Mouse (Mus musculus): ENCODE measurements at regions not wholly inside any gene's neighbourhood (a gene's known extent, or its start where the extent isn't known, plus 50 kb on each side); places are given as distances from the start of the nearest gene placed in this dataset.

DNA sequence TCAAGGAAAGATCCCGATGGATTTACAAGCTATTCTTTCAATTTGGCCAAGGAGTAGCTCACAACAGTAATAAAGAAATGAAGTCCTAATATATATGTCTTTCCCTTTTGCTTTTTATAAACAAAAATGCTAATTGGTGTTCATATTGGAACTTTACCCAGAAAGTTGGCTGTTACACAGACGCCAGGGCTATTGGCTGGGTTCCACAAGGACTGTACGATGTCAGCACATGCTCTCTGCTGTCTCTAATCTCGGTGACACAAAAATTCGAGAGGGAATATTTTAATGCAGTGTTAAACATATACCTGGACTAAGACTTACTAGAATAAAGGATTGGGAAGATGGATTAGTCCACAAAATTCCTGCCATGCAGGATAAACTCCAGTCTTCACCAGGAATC is 162.9 kb upstream of the Nlrp1b start:
- TF ChIP-seq POLR2A (IDR thresholded peaks at IDR 0.05; ENCODE audit: low read depth, low read length), result no peak
- no peak for TF ChIP-seq CTCF (IDR thresholded peaks at IDR 0.05; ENCODE audit: extremely low read depth, insufficient read length, insufficient replicate concordance, low read depth, low read length)
